7 mouse cellular contexts compared by ENCODE assay signal in the genomic region with DNA sequence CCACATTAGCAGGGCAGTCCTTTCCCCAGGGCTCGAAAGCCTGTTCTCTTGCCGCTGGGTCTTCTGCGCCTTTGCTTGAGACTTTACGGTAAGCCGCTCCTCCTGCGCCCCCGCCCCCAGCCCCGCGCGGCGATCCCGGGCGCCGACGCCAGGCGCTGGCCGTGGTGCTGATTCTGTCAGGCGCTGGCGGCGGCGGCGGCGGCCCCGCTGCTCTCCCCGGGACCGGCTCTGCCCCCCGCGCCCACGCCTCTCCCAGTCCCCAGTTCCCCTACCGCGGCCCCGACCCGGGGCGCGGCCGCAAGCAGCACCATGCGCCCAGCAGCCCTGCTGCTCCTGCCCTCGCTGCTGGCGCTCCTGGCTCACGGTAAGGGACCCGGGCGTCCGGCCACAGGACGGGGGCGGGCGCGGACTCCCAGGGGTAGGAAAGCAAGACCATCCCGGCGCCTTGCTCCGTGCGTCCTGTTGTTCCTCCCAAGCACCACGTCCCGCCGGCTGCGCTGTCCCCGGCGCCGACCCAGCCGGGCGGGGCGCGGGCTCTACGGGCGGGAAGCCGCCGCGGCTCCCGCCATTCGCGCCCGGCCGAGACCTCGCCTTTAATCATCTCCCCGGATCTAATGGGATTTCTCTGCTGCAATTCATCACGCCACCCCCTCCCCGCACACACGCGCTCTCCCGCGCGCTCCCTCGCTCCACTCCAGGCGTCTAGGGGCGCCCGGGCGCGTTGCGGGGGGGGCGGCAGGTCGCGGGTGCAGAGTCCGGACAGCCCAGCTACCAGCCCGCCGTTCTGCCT. TPM values are rescaled to one million over a fixed set of nuclear protein-coding genes. Genes with fewer than 3 reads are reported as not detected.
DNase-seq lines count a peak whose midpoint lies in the region; ATAC-seq and TF ChIP-seq lines count a peak whose summit lies in the region.

A gene (plus strand): TSS at position 50 of the 790 bp plus-strand sequence.

- peak; percentile 71; the same call in 1 of the 2 replicates for ATAC-seq in embryonic facial prominence, embryonic 13.5 days (ENCODE audit: insufficient number of reproducible peaks, insufficient read depth, low FRiP score, low TSS enrichment, low read depth)
- peak; percentile 71 for ATAC-seq in kidney, embryonic 14.5 days (ENCODE audit: low FRiP score, low TSS enrichment)
- peak; percentile 56 for ATAC-seq in limb, embryonic 15.5 days (ENCODE audit: insufficient number of reproducible peaks, low FRiP score, low TSS enrichment, low read depth)

- peak within 1 kb of the TSS; percentile 54 for H3K4me3 ChIP-seq in embryonic facial prominence, embryonic 13.5 days
- H3K4me3 ChIP-seq in kidney, embryonic 14.5 days (ENCODE audit: low read length), result peak within 1 kb of the TSS; percentile 53
- peak within 1 kb of the TSS; percentile 48 for H3K4me3 ChIP-seq in limb, embryonic 15.5 days
- no peak within 1 kb of the TSS for H3K4me3 ChIP-seq in myocyte

- no peak within 1 kb of the TSS for H3K9ac ChIP-seq in embryonic facial prominence, embryonic 13.5 days
- no peak within 1 kb of the TSS for H3K9ac ChIP-seq in kidney, embryonic 14.5 days (ENCODE audit: low read depth, low read length)
- no peak within 1 kb of the TSS for H3K9ac ChIP-seq in limb, embryonic 15.5 days

- no peaks in the 10 kb centered on the region for H3K36me3 ChIP-seq in embryonic facial prominence, embryonic 13.5 days
- no peaks in the 10 kb centered on the region for H3K36me3 ChIP-seq in kidney, embryonic 14.5 days (ENCODE audit: control insufficient read depth, insufficient read depth, low read length)
- no peaks in the 10 kb centered on the region for H3K36me3 ChIP-seq in limb, embryonic 15.5 days
- no peaks in the 10 kb centered on the region for H3K36me3 ChIP-seq in myocyte (ENCODE audit: control insufficient read depth, insufficient read depth)

- under 1% methylated on average over 92 of the region's 94 CpGs for WGBS in embryonic facial prominence, embryonic 13.5 days
- WGBS in kidney, embryonic 14.5 days, result under 1% methylated on average over 77 of the region's 94 CpGs
- under 1% methylated on average over 88 of the region's 94 CpGs for WGBS in limb, embryonic 15.5 days

- H3K79me2 ChIP-seq in myocyte (ENCODE audit: control insufficient read depth, insufficient read depth), result no peaks in the 10 kb centered on the region

- no peak within 1 kb of the TSS for H3ac ChIP-seq in myocyte (ENCODE audit: control insufficient read depth, insufficient read length)

- no peaks in the 10 kb centered on the region for H3K9me3 ChIP-seq in embryonic facial prominence, embryonic 13.5 days
- no peaks in the 10 kb centered on the region for H3K9me3 ChIP-seq in kidney, embryonic 14.5 days (ENCODE audit: control insufficient read depth, low read length)
- H3K9me3 ChIP-seq in limb, embryonic 15.5 days, result no peaks in the 10 kb centered on the region

- H3K27ac ChIP-seq in embryonic facial prominence, embryonic 13.5 days, result no peak within 1 kb of the TSS
- H3K27ac ChIP-seq in kidney, embryonic 14.5 days (ENCODE audit: low read depth, low read length), result no peak within 1 kb of the TSS
- no peak within 1 kb of the TSS for H3K27ac ChIP-seq in limb, embryonic 15.5 days

- H3K27me3 ChIP-seq in embryonic facial prominence, embryonic 13.5 days, result peaks cover 90% of the 10 kb centered on the region
- peaks cover 71% of the 10 kb centered on the region for H3K27me3 ChIP-seq in kidney, embryonic 14.5 days (ENCODE audit: control insufficient read depth, insufficient read depth, low read length)
- peaks cover 71% of the 10 kb centered on the region for H3K27me3 ChIP-seq in limb, embryonic 15.5 days
- H3K27me3 ChIP-seq in myocyte (ENCODE audit: control insufficient read depth, insufficient read depth, insufficient read length), result peaks cover 86% of the 10 kb centered on the region

- peak; percentile 90 for DNase-seq in brain, adult 2 months (ENCODE audit: low read depth, low spot score)
- DNase-seq in heart, adult 9 months (ENCODE audit: low spot score in 2 of 2), result peak; percentile 18 to 35
- peak; percentile 68 to 90 for DNase-seq in spleen, postnatal 4 days (ENCODE audit: low spot score in 2 of 2)

- no peak for TF ChIP-seq POLR2A in myocyte (IDR thresholded peaks at IDR 0.05; ENCODE audit: insufficient read length, low read depth)

- H3K4me1 ChIP-seq in embryonic facial prominence, embryonic 13.5 days, result peaks cover 12% of the 10 kb centered on the region
- H3K4me1 ChIP-seq in kidney, embryonic 14.5 days (ENCODE audit: control insufficient read depth, insufficient read depth, low read length), result peaks cover 10% of the 10 kb centered on the region; the same call in 1 of the 2 replicates
- H3K4me1 ChIP-seq in limb, embryonic 15.5 days, result peaks cover 23% of the 10 kb centered on the region

- H3K4me2 ChIP-seq in embryonic facial prominence, embryonic 13.5 days, result peak within 1 kb of the TSS; percentile 100
- H3K4me2 ChIP-seq in kidney, embryonic 14.5 days (replicated peaks; ENCODE audit: low read depth, low read length), result peak within 1 kb of the TSS; percentile 98
- peak within 1 kb of the TSS; percentile 99 for H3K4me2 ChIP-seq in limb, embryonic 15.5 days
- no peak within 1 kb of the TSS for H3K4me2 ChIP-seq in myocyte (ENCODE audit: low read depth)

TF ChIP-seq in myocyte, 11 proteins besides CTCF, POLR2A, EP300 and RAD21:
- no peak for TF ChIP-seq MYOD1 (IDR thresholded peaks at IDR 0.05; ENCODE audit: control insufficient read depth in 1 of 3, insufficient read length in 2 of 3, low read depth in 2 of 3)
- TF ChIP-seq TCF3 (IDR thresholded peaks at IDR 0.05; ENCODE audit: insufficient read length, low read depth), result no peak
- no peak for TF ChIP-seq MAX (IDR thresholded peaks at IDR 0.05; ENCODE audit: low read depth)
- TF ChIP-seq REST (IDR thresholded peaks at IDR 0.05; ENCODE audit: insufficient read depth, insufficient read length), result peak; percentile 80
- TF ChIP-seq MYOG (IDR thresholded peaks at IDR 0.05; ENCODE audit: control insufficient read depth in 1 of 3, insufficient read depth in 1 of 3, insufficient read length in 2 of 3, low read depth in 2 of 3), result peak in 1 of 3 experiments; percentile 19
- no peak for TF ChIP-seq POLR2AphosphoS2 (IDR thresholded peaks at IDR 0.05; ENCODE audit: insufficient read length, low read depth)

RNA-seq across cellular contexts. Expression of the gene that starts here (rescaled TPM):
- polyA plus RNA-seq in embryonic facial prominence, embryonic 13.5 days (2015; fragmentation: Nextera tagmentation; extraction: Ambion mirVana), result 1.5 and 2.6 TPM in 2 replicates
- polyA plus RNA-seq in kidney, embryonic 14.5 days (2014; fragmentation: Nextera tagmentation; extraction: Ambion mirVana), result not detected in 2 replicates
- 0.42 and 0.84 TPM in 2 replicates for polyA plus RNA-seq in limb, embryonic 15.5 days (2015; fragmentation: Nextera tagmentation; extraction: Ambion mirVana)
- not detected for polyA plus RNA-seq in myocyte (2012; fragmentation: generic; extraction: Trizol)

Comparison
In these comparisons a context has a peak if more than half of its experiments do, and no peak if none do; other contexts are left out.
1. Peak in ATAC-seq, H3K4me3 ChIP-seq and H3K4me2 ChIP-seq in kidney, embryonic 14.5 days; RNA of the gene not detected or under 1 TPM.
2. Peak in ATAC-seq, H3K4me3 ChIP-seq and H3K4me2 ChIP-seq in limb, embryonic 15.5 days; RNA of the gene not detected or under 1 TPM.
3. DNase-seq: peak in every context shown above with its lines; median percentile 90 in brain, adult 2 months; 79 in spleen, postnatal 4 days; 26 in heart, adult 9 months.